In the genomic region with DNA sequence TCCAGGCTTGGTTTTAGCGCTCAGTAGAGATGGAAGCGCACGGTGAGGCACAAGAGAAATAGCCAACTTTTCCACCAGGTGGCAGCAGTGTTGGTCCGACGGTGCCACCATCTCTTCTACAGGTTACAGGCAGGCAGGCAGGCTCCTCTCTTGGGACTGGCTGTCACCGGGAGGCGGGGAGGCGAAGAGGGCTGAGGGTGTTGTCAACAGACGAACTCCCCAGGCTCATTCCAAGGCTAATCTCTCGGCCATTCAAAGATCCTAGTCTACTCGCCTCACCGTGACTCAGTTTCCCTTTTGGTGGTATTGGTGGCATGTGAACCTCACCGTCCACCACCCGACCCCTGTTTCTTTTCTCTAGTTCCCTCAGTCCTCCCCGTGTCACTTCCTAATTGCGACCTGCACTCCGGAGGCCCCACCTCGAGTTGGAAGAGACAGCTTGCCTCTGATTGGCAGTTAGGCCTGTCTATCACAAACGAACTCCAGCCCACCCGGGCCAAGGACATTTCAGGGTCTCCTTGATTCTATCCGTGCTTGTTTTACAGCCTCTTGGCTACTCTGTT, we compare ENCODE assay signal across 7 mouse cellular contexts. TPM values are rescaled to one million over a fixed set of nuclear protein-coding genes. Genes with fewer than 3 reads are reported as not detected.
A peak's percentile ranks its signal among the peaks of the same experiment; 100 is the strongest.
DNase-seq lines count a peak whose midpoint lies in the region; ATAC-seq lines count a peak whose summit lies in the region.

No protein-coding gene starts in this region.

- H3K9me3 ChIP-seq in megakaryocyte, embryonic 14.5 days: peaks cover 22% of the 10 kb centered on the region

- H3K27me3 ChIP-seq in megakaryocyte, embryonic 14.5 days (replicated peaks): peaks cover 82% of the 10 kb centered on the region

- intact Hi-C loops in gastrocnemius, postnatal 14 days (cut with DNase I; ENCODE audit: low total_unique reads): no loop called here

- peak overlapping the region; percentile 88 for H3K4me3 ChIP-seq in megakaryocyte, embryonic 14.5 days (replicated peaks)

- DNase-seq in adrenal gland, adult 18-20 months (ENCODE audit: low spot score in 2 of 2): peak; percentile 71 to 73
- peak; percentile 92 for DNase-seq in embryo, embryonic 10 days (ENCODE audit: low spot score)
- DNase-seq in gastrocnemius, postnatal 14 days: peak; percentile 73
- peak; percentile 61 to 64 for DNase-seq in left cerebral cortex, adult 8-10 months (ENCODE audit: low spot score in 2 of 2)
- peak; percentile 82 for DNase-seq in right cerebral cortex, postnatal 14 days

- no peaks in the 10 kb centered on the region for H3K36me3 ChIP-seq in megakaryocyte, embryonic 14.5 days (replicated peaks; ENCODE audit: low read length)

- H3K4me1 ChIP-seq in megakaryocyte, embryonic 14.5 days: peaks cover 18% of the 10 kb centered on the region

- peak; percentile 88 for ATAC-seq in inflammation-experienced regulatory T-cells, adult 6 months

RNA-seq across cellular contexts. Expression of a gene that starts 0.7 kb away (rescaled TPM):
- not detected for total RNA-seq in adrenal gland, adult 18-20 months (2021)
- not detected for total RNA-seq in gastrocnemius, postnatal 14 days (2021)
- polyA plus RNA-seq in inflammation-experienced regulatory T-cells, adult 6 months (2017; shearing (Covaris generic)): not detected
- 1 to 10 TPM in 1 of 4 experiments, not detected in 3; 2.3 TPM for total RNA-seq in left cerebral cortex, adult 8-10 months (2022)
- polyA plus RNA-seq in megakaryocyte, embryonic 14.5 days (2012; ENCODE audit: insufficient read depth, low replicate concordance): not detected in 2 replicates

RNA-seq across cellular contexts. Expression of a gene that starts 15.1 kb away (rescaled TPM):
- under 1 TPM; 0.13 to 0.50 TPM for total RNA-seq in adrenal gland, adult 18-20 months (2021)
- total RNA-seq in gastrocnemius, postnatal 14 days (2021): not detected
- polyA plus RNA-seq in inflammation-experienced regulatory T-cells, adult 6 months (2017; shearing (Covaris generic)): not detected
- 10 to 100 TPM; 45.6 to 57.5 (median 53.5) TPM for total RNA-seq in left cerebral cortex, adult 8-10 months (2022)
- polyA plus RNA-seq in megakaryocyte, embryonic 14.5 days (2012; ENCODE audit: insufficient read depth, low replicate concordance): 1.3 TPM in 1 of 2 replicates, not detected in the other

RNA-seq across cellular contexts. Expression of a gene that starts 29.7 kb away (rescaled TPM):
- total RNA-seq in adrenal gland, adult 18-20 months (2021): 10 to 100 TPM in 1 of 2 experiments, 1 to 10 TPM in 1; 9.8 to 11.8 TPM
- 1 to 10 TPM; 6.1 to 8.5 TPM for total RNA-seq in gastrocnemius, postnatal 14 days (2021)
- polyA plus RNA-seq in inflammation-experienced regulatory T-cells, adult 6 months (2017; shearing (Covaris generic)): 10 to 100 TPM; 11.2 to 19.3 (median 18.2) TPM
- 10 to 100 TPM; 32.6 to 47.7 (median 40.7) TPM for total RNA-seq in left cerebral cortex, adult 8-10 months (2022)
- 9.3 and 60.8 TPM in 2 replicates for polyA plus RNA-seq in megakaryocyte, embryonic 14.5 days (2012; ENCODE audit: insufficient read depth, low replicate concordance)

RNA-seq across cellular contexts. Expression of a gene that starts 30.1 kb away (rescaled TPM):
- total RNA-seq in adrenal gland, adult 18-20 months (2021): 10 to 100 TPM; 38.4 to 42.5 TPM
- total RNA-seq in gastrocnemius, postnatal 14 days (2021): 10 to 100 TPM; 13.7 to 14.1 TPM
- polyA plus RNA-seq in inflammation-experienced regulatory T-cells, adult 6 months (2017; shearing (Covaris generic)): 10 to 100 TPM; 63.0 to 88.4 (median 68.7) TPM
- total RNA-seq in left cerebral cortex, adult 8-10 months (2022): 10 to 100 TPM; 48.0 to 61.8 (median 51.8) TPM
- 823 and 1,411 TPM in 2 replicates for polyA plus RNA-seq in megakaryocyte, embryonic 14.5 days (2012; ENCODE audit: insufficient read depth, low replicate concordance)

RNA-seq across cellular contexts. Expression of a gene that starts 34.6 kb away (rescaled TPM):
- 10 to 100 TPM; 17.1 to 63.4 TPM for total RNA-seq in adrenal gland, adult 18-20 months (2021)
- 10 to 100 TPM; 12.5 to 14.2 TPM for total RNA-seq in gastrocnemius, postnatal 14 days (2021)
- polyA plus RNA-seq in inflammation-experienced regulatory T-cells, adult 6 months (2017; shearing (Covaris generic)): not detected
- total RNA-seq in left cerebral cortex, adult 8-10 months (2022): 10 to 100 TPM; 58.1 to 63.4 (median 59.6) TPM
- polyA plus RNA-seq in megakaryocyte, embryonic 14.5 days (2012; ENCODE audit: insufficient read depth, low replicate concordance): 13.5 and 29.3 TPM in 2 replicates

Comparison
In these comparisons a context has a peak if more than half of its experiments do, and no peak if none do; other contexts are left out.
1. Peak in every context shown above with its lines: DNase-seq, ATAC-seq and H3K4me3 ChIP-seq.
2. RNA of a gene that starts 15.1 kb away (total RNA-seq): 45.6 to 57.5 TPM in left cerebral cortex, adult 8-10 months; 0.13 to 0.50 TPM in adrenal gland, adult 18-20 months and not detected in gastrocnemius, postnatal 14 days; every median in the first group is over 10 times any median in the second.